Mouse (Mus musculus): ENCODE measurements around the gene Rfc1. TPM values are rescaled to one million over a fixed set of nuclear protein-coding genes. Genes with fewer than 3 reads are reported as not detected.
"Not testable (repeated sequence)": the region's sequence is repeated elsewhere in the genome, so short reads cannot be mapped to it uniquely, and the experiment has no call there.

Gene Rfc1
- polyA plus RNA-seq, 1 experiment from 2014 or later, result 131 TPM

DNA sequence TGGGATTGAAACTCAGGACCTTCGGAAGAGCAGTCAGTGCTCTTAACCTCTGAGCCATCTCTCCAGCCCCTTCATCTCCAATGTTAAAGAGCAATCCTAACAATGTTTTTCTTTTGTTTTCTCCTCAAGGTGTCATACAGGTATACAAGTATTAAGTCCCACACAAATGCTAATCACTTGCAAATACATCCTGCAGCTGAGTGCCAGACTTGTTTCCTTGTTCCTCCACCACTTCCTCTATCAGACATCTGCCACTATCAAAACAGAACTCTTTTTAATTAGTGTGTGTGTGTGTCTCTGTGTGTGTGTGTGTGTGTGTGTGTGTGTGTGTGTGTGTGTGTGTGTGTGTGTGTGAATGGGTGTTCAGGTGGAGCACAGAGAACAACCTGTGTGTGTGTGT is 35.8 kb downstream of the Rfc1 start:
- 90% methylated on average over 1 of the region's 1 CpGs for WGBS
- not testable (repeated sequence) for H3K9ac ChIP-seq (replicated peaks; ENCODE audit: low read length)

DNA sequence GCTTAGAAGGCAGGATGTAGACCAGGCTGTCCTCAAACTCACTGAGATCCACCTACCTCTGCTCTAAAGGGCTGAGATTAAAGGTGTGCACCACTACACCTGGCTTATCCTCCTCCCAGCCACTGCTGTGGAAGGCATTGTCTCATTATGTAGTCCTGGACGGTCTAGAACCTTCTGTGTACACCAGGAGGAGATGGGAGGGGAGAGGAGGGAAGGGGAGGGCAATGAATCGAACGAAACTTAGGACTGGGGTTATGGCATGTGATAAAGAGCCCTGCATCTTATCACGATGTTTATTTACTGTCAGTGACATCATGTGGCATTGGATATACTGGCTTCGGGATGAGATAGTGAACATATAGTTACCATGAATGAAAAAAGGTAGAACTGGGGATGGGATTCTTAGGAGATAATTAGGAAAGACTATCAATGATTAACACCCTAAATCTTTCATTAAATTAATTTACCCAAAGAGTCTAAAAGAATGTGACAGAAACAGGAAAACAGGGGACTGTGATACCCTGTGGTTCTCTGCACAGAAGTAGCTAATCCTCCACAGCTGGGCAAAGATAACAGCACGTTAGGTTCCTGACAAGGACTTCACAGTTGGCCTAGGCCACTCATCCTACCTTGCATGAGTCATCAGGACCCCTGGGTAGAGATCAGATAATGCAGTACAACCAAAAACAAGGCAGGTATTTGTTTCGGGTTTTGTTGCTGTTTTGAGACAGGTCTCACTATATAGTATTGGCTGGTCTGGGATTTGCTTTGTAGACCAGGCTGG is 37.1 kb downstream of the Rfc1 start:
- no peaks in the 10 kb centered on the region for H3K4me1 ChIP-seq (ENCODE audit: control insufficient read depth, insufficient read depth, low read length)
- no peaks in the 10 kb centered on the region; the same call in 1 of the 2 replicates for H3K36me3 ChIP-seq (replicated peaks; ENCODE audit: control insufficient read depth, insufficient read depth, low read depth, low read length)
- H3K4me3 ChIP-seq (ENCODE audit: low read depth, low read length), result no peak overlapping the region
- H3K27me3 ChIP-seq (ENCODE audit: control insufficient read depth, insufficient read depth, low read length), result no peaks in the 10 kb centered on the region
- ATAC-seq (replicated peaks; ENCODE audit: insufficient number of reproducible peaks, low FRiP score, low TSS enrichment, low read depth) (no peak), DNase-seq (ENCODE audit: low spot score) (no peak)
- WGBS, result 84% methylated on average over 7 of the region's 7 CpGs
- H3K9me3 ChIP-seq (replicated peaks; ENCODE audit: control insufficient read depth, low read length), result no peaks in the 10 kb centered on the region
- no peak overlapping the region for H3K27ac ChIP-seq (replicated peaks; ENCODE audit: low read depth, low read length)
- H3K9ac ChIP-seq (replicated peaks; ENCODE audit: low read length), result no peak overlapping the region
- H3K4me2 ChIP-seq (ENCODE audit: low read depth, low read length), result no peak overlapping the region

More for the DNA sequence above, 35.8 kb downstream of the Rfc1 start:
- H3K27ac ChIP-seq (replicated peaks; ENCODE audit: low read depth, low read length); H3K4me3 ChIP-seq (ENCODE audit: low read depth, low read length); DNase-seq (ENCODE audit: low spot score); H3K4me1 ChIP-seq (ENCODE audit: control insufficient read depth, insufficient read depth, low read length); H3K27me3 ChIP-seq (ENCODE audit: control insufficient read depth, insufficient read depth, low read length); H3K9me3 ChIP-seq (replicated peaks; ENCODE audit: control insufficient read depth, low read length); H3K36me3 ChIP-seq (replicated peaks; ENCODE audit: control insufficient read depth, insufficient read depth, low read depth, low read length); ATAC-seq (replicated peaks; ENCODE audit: insufficient number of reproducible peaks, low FRiP score, low TSS enrichment, low read depth); H3K4me2 ChIP-seq (ENCODE audit: low read depth, low read length): not testable (repeated sequence)

DNA sequence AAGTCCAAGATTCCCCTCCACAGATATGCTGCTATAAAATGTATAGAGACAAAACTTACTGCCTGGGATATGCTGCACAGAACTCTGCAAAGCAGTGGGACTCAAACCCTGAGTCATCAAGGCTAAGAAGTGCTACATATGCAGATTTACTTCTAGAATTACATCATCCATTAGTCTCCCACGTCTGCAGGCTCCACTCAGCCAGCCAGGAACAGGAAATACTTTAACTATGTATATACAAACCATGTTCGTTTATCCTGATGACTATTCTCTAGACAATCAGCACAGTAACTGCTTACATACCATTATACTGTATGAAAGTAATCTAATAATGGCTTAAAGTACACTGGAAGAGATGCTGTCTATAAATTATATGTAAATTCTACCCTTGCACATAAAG is 41.2 kb downstream of the Rfc1 start:
- Histone ChIP-seq H3K9ac (replicated peaks; ENCODE audit: low read length) (no peak overlapping the region), H3K9me3 (replicated peaks; ENCODE audit: control insufficient read depth, low read length) (no peaks in the 10 kb centered on the region), H3K27ac (replicated peaks; ENCODE audit: low read depth, low read length) (no peak overlapping the region), H3K27me3 (ENCODE audit: control insufficient read depth, insufficient read depth, low read length) (no peaks in the 10 kb centered on the region), H3K4me3 (ENCODE audit: low read depth, low read length) (no peak overlapping the region), H3K4me1 (ENCODE audit: control insufficient read depth, insufficient read depth, low read length) (no peaks in the 10 kb centered on the region), H3K4me2 (ENCODE audit: low read depth, low read length) (no peak overlapping the region), H3K36me3 (replicated peaks; ENCODE audit: control insufficient read depth, insufficient read depth, low read depth, low read length) (no peaks in the 10 kb centered on the region; the same call in none of the 2 replicates)
- ATAC-seq (replicated peaks; ENCODE audit: insufficient number of reproducible peaks, low FRiP score, low TSS enrichment, low read depth) (no peak), DNase-seq (ENCODE audit: low spot score) (no peak)
- WGBS, result 56% methylated on average over 2 of the region's 2 CpGs

DNA sequence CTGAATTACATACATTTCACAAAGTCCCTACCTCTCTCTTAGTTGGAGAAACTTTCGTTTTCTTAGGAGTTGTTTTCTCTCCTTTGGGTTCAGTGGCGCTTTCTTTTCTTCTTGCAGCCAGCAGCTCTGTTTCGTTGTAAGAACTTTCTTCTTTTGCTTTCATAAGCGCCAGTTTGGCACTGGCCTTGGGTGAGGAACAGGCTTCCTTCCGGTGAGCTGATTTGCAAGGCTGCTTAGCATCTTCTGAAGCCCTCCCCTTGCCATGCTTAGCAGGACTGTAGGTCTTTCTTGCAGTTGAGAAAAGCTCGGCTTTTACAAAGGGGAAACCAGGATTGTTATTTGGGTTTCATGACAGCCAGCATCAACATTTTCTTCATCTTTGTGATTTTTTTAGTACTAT is 41.8 kb downstream of the Rfc1 start:
- Histone ChIP-seq H3K4me2 (ENCODE audit: low read depth, low read length) (no peak overlapping the region), H3K27ac (replicated peaks; ENCODE audit: low read depth, low read length) (no peak overlapping the region), H3K4me1 (ENCODE audit: control insufficient read depth, insufficient read depth, low read length) (no peaks in the 10 kb centered on the region), H3K4me3 (ENCODE audit: low read depth, low read length) (no peak overlapping the region), H3K36me3 (replicated peaks; ENCODE audit: control insufficient read depth, insufficient read depth, low read depth, low read length) (no peaks in the 10 kb centered on the region; the same call in none of the 2 replicates), H3K9me3 (replicated peaks; ENCODE audit: control insufficient read depth, low read length) (no peaks in the 10 kb centered on the region), H3K27me3 (ENCODE audit: control insufficient read depth, insufficient read depth, low read length) (no peaks in the 10 kb centered on the region), H3K9ac (replicated peaks; ENCODE audit: low read length) (no peak overlapping the region)
- ATAC-seq (replicated peaks; ENCODE audit: insufficient number of reproducible peaks, low FRiP score, low TSS enrichment, low read depth), result no peak
- no peak for DNase-seq (ENCODE audit: low spot score)
- 91% methylated on average over 6 of the region's 6 CpGs for WGBS

DNA sequence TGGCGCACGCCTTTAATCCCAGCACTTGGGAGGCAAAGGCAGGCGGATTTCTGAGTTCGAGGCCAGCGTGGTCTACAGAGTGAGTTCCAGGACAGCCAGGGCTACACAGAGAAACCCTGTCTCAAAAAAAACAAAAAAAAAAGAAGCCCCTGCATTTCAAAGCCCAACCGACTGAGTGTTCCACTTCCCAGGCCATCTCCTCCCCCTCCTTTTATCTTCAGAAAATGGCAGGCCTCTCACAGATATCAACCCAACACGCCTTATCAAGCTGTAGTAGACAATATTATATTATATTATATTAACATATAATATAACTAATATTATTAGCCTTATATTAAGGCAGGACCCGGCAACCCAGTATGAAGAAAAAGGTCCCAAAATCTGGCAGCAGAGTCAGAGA is 46.5 kb downstream of the Rfc1 start:
- not testable (repeated sequence) for H3K27me3 ChIP-seq (ENCODE audit: control insufficient read depth, insufficient read depth, low read length); H3K9me3 ChIP-seq (replicated peaks; ENCODE audit: control insufficient read depth, low read length); H3K4me3 ChIP-seq (ENCODE audit: low read depth, low read length); H3K36me3 ChIP-seq (replicated peaks; ENCODE audit: control insufficient read depth, insufficient read depth, low read depth, low read length); H3K27ac ChIP-seq (replicated peaks; ENCODE audit: low read depth, low read length); H3K4me1 ChIP-seq (ENCODE audit: control insufficient read depth, insufficient read depth, low read length); H3K9ac ChIP-seq (replicated peaks; ENCODE audit: low read length); DNase-seq (ENCODE audit: low spot score); H3K4me2 ChIP-seq (ENCODE audit: low read depth, low read length); ATAC-seq (replicated peaks; ENCODE audit: insufficient number of reproducible peaks, low FRiP score, low TSS enrichment, low read depth)
- 85% methylated on average over 8 of the region's 8 CpGs for WGBS

DNA sequence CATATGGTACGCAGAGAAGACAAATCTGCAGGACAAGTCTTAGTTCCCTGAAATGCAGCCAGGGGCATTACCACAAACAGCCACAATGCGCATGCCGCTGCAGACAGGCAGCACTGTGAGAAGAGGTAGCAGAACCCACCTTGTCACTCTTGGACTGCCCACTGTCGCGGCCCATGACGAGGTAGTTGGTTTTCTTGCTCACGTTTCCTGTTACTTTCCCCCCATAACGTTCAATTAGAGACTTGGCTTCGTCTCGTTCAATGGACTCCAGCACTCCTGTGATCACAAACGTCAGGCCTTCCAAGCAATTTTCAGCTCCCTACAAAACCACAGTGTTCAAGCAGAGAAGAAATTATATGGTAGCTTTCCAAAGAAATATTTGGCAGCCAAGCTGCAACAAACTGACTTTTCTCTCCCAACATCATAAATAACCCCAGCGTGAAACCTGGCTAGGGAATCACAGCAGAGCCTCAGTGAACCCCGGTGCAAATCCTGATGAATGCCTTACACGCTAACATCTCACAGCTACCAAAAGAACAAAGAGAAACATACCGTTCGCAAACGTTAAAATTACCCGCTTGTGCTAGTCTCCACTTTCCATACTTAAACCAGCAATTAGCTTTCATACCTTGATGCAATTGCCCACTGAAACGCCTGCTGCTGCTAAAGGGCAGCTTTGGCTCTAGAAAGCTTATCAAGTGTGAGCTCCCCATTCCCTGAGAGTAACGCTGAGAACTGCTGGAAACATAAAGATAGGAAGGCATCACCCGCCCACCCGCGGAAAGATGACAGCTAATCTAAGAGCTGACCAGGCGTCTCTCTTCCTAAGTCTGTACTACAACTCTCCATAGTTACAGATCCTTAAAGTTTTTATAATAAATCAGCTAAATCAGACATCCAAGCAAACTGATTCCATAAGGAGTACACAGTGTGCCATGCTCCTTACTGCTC is 47.4 kb downstream of the Rfc1 start:
- peaks cover 9% of the 10 kb centered on the region for H3K36me3 ChIP-seq (replicated peaks; ENCODE audit: control insufficient read depth, insufficient read depth, low read depth, low read length)
- WGBS, result 93% methylated on average over 24 of the region's 24 CpGs
- no peak overlapping the region for H3K4me2 ChIP-seq (ENCODE audit: low read depth, low read length)

DNA sequence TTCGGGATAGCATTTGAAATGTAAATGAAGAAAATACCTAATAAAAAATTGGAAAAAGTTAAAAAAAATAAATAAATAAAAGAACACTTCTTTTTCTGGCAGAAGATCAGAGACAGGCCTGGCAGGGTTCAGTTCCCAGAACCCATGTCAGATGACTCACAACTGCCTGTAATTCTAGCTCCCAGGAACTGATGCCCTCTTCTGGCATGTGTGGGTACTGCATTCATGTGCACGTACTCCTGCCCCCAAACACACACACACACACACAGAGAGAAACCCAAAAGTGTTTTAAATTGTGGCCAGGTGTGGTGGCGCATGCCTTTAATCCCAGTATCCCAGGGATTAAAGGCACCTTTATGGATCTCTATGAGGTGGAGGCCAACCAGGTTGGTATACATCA is 51.3 kb downstream of the Rfc1 start:
- ATAC-seq (replicated peaks; ENCODE audit: insufficient number of reproducible peaks, low FRiP score, low TSS enrichment, low read depth) (no peak), DNase-seq (ENCODE audit: low spot score) (no peak)
- Histone ChIP-seq H3K9ac (replicated peaks; ENCODE audit: low read length) (no peak overlapping the region), H3K4me2 (ENCODE audit: low read depth, low read length) (no peak overlapping the region), H3K27ac (replicated peaks; ENCODE audit: low read depth, low read length) (no peak overlapping the region), H3K4me1 (ENCODE audit: control insufficient read depth, insufficient read depth, low read length) (no peaks in the 10 kb centered on the region), H3K9me3 (replicated peaks; ENCODE audit: control insufficient read depth, low read length) (no peaks in the 10 kb centered on the region), H3K27me3 (ENCODE audit: control insufficient read depth, insufficient read depth, low read length) (no peaks in the 10 kb centered on the region), H3K36me3 (replicated peaks; ENCODE audit: control insufficient read depth, insufficient read depth, low read depth, low read length) (peaks cover 9% of the 10 kb centered on the region), H3K4me3 (ENCODE audit: low read depth, low read length) (no peak overlapping the region)
- 87% methylated on average over 3 of the region's 3 CpGs for WGBS

More for the DNA sequence above, 47.4 kb downstream of the Rfc1 start:
- DNase-seq (ENCODE audit: low spot score), result no peak
- H3K4me3 ChIP-seq (ENCODE audit: low read depth, low read length), result no peak overlapping the region
- no peak for ATAC-seq (replicated peaks; ENCODE audit: insufficient number of reproducible peaks, low FRiP score, low TSS enrichment, low read depth)
- H3K9ac ChIP-seq (replicated peaks; ENCODE audit: low read length), result no peak overlapping the region
- H3K27me3 ChIP-seq (ENCODE audit: control insufficient read depth, insufficient read depth, low read length), result no peaks in the 10 kb centered on the region
- H3K27ac ChIP-seq (replicated peaks; ENCODE audit: low read depth, low read length), result no peak overlapping the region
- H3K9me3 ChIP-seq (replicated peaks; ENCODE audit: control insufficient read depth, low read length), result no peaks in the 10 kb centered on the region
- no peaks in the 10 kb centered on the region for H3K4me1 ChIP-seq (ENCODE audit: control insufficient read depth, insufficient read depth, low read length)

DNA sequence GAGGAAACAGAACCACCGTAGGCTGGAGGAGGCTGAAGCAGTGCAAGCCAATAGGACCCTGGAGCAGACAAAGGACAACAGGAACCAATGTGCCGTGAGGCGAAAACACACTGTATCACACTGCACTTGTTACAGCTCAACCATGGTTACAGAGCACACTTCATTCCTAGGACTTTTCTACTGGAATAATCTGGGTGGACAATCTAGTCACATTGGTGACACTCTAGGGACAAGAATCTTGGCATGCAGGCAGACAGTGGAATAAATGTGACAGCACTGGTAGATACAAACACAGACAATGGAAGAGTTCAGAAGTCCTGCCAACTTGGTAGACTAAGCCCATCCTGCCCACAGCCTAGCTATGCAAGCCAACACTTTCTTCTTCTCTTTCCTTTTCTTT is 54.3 kb downstream of the Rfc1 start:
- Histone ChIP-seq H3K36me3 (replicated peaks; ENCODE audit: control insufficient read depth, insufficient read depth, low read depth, low read length) (peaks cover 9% of the 10 kb centered on the region), H3K4me1 (ENCODE audit: control insufficient read depth, insufficient read depth, low read length) (no peaks in the 10 kb centered on the region), H3K4me2 (ENCODE audit: low read depth, low read length) (no peak overlapping the region), H3K9ac (replicated peaks; ENCODE audit: low read length) (no peak overlapping the region), H3K27me3 (ENCODE audit: control insufficient read depth, insufficient read depth, low read length) (no peaks in the 10 kb centered on the region), H3K27ac (replicated peaks; ENCODE audit: low read depth, low read length) (no peak overlapping the region), H3K4me3 (ENCODE audit: low read depth, low read length) (no peak overlapping the region), H3K9me3 (replicated peaks; ENCODE audit: control insufficient read depth, low read length) (no peaks in the 10 kb centered on the region)
- DNase-seq (ENCODE audit: low spot score) (no peak), ATAC-seq (replicated peaks; ENCODE audit: insufficient number of reproducible peaks, low FRiP score, low TSS enrichment, low read depth) (no peak)
- 96% methylated on average over 3 of the region's 3 CpGs for WGBS

Data from embryonic facial prominence, embryonic 11.5 days (tissue).